Mouse (Mus musculus): ENCODE results near the gene Plekhb2.

Gene Plekhb2

GRCm38 (mm10) chr1:34830934-34831333 is 18.8 kb upstream of the Plekhb2 start:
- intact Hi-C loops (cut with DNase I): no loop called here

GRCm38 (mm10) chr1:34831381-34831780 is 18.4 kb upstream of the Plekhb2 start:
- intact Hi-C loops (cut with DNase I): no loop called here

GRCm38 (mm10) chr1:34834904-34835303 is 14.9 kb upstream of the Plekhb2 start:
- intact Hi-C loops (cut with DNase I): no loop called here

- intact Hi-C loops (cut with DNase I): no loop called here
Observed at GRCm38 (mm10) chr1:34837951-34838689, 11.7 kb upstream of the Plekhb2 start.

- intact Hi-C loops (cut with DNase I): no loop called here
Observed at GRCm38 (mm10) chr1:34839241-34839640, 10.5 kb upstream of the Plekhb2 start.

- intact Hi-C loops (cut with DNase I): no loop called here
Observed at GRCm38 (mm10) chr1:34841709-34842388, 7.9 kb upstream of the Plekhb2 start.

- intact Hi-C loops (cut with DNase I): no loop called here
Observed at GRCm38 (mm10) chr1:34842389-34842861, 7.4 kb upstream of the Plekhb2 start.

- intact Hi-C loops (cut with DNase I): no loop called here
Observed at GRCm38 (mm10) chr1:34842887-34843618, 6.7 kb upstream of the Plekhb2 start, which contains the start of gene Fam168b. TSS of gene Fam168b (minus strand) at chr1:34843065.

- intact Hi-C loops (cut with DNase I): no loop called here
Observed at GRCm38 (mm10) chr1:34847070-34847469, 2.7 kb upstream of the Plekhb2 start.

GRCm38 (mm10) chr1:34850343-34851136 is 764 bp downstream of the Plekhb2 start:
- intact Hi-C loops (cut with DNase I): no loop called here

- intact Hi-C loops (cut with DNase I): no loop called here
Observed at GRCm38 (mm10) chr1:34851562-34851961, 1.8 kb downstream of the Plekhb2 start.

GRCm38 (mm10) chr1:34852116-34852878 is 2.5 kb downstream of the Plekhb2 start:
- intact Hi-C loops (cut with DNase I): no loop called here

- intact Hi-C loops (cut with DNase I): no loop called here
Observed at GRCm38 (mm10) chr1:34853786-34854185, 4.0 kb downstream of the Plekhb2 start.

- intact Hi-C loops (cut with DNase I): no loop called here
Observed at GRCm38 (mm10) chr1:34855056-34855739, 5.4 kb downstream of the Plekhb2 start.

GRCm38 (mm10) chr1:34858671-34859070 is 8.9 kb downstream of the Plekhb2 start:
- intact Hi-C loops (cut with DNase I): no loop called here

GRCm38 (mm10) chr1:34859761-34860160 is 10.0 kb downstream of the Plekhb2 start:
- intact Hi-C loops (cut with DNase I): no loop called here

- intact Hi-C loops (cut with DNase I): no loop called here
Observed at GRCm38 (mm10) chr1:34860205-34860604, 10.4 kb downstream of the Plekhb2 start.

GRCm38 (mm10) chr1:34862877-34863276 is 13.1 kb downstream of the Plekhb2 start:
- intact Hi-C loops (cut with DNase I): no loop called here

- intact Hi-C loops (cut with DNase I): no loop called here
Observed at GRCm38 (mm10) chr1:34863323-34863722, 13.5 kb downstream of the Plekhb2 start.

- intact Hi-C loops (cut with DNase I): no loop called here
Observed at GRCm38 (mm10) chr1:34864243-34864642, 14.5 kb downstream of the Plekhb2 start.

Measured in adrenal gland (tissue).